Mouse (Mus musculus) urinary bladder, adult 18-20 months (tissue): ENCODE data around the gene Mrpl36.

Experiments used
- DNase-seq, 2 experiments: peaks; one replicate each; pipeline ENCODE4 v3.0.0; 2022; ENCODE audit warnings: low spot score in 2 of 2, mixed read lengths in 2 of 2

Mrpl36 gene

GRCm38 (mm10) chr13:73346743-73347142, 18.4 kb downstream of the Mrpl36 start:
- DNase-seq: no peak

GRCm38 (mm10) chr13:73347171-73347570, 18.9 kb downstream of the Mrpl36 start:
- no peak for DNase-seq

GRCm38 (mm10) chr13:73347922-73348650, 19.8 kb downstream of the Mrpl36 start:
- no peak for DNase-seq

- no peak for DNase-seq
Measured at GRCm38 (mm10) chr13:73350741-73351140, 22.4 kb downstream of the Mrpl36 start.

- no peak for DNase-seq
Measured at GRCm38 (mm10) chr13:73351910-73352309, 23.6 kb downstream of the Mrpl36 start.

- no peak for DNase-seq
Measured at GRCm38 (mm10) chr13:73352491-73352890, 24.2 kb downstream of the Mrpl36 start.

GRCm38 (mm10) chr13:73357106-73357505, 28.8 kb downstream of the Mrpl36 start:
- no peak for DNase-seq

GRCm38 (mm10) chr13:73373367-73373766, 45.1 kb downstream of the Mrpl36 start:
- DNase-seq: no peak

- DNase-seq: no peak
Measured at GRCm38 (mm10) chr13:73374612-73375011, 46.3 kb downstream of the Mrpl36 start.

- DNase-seq: no peak
Measured at GRCm38 (mm10) chr13:73377637-73378036, 49.3 kb downstream of the Mrpl36 start.
